Mouse (Mus musculus): ENCODE measurements at regions not wholly inside any gene's neighbourhood (a gene's known extent, or its start where the extent isn't known, plus 50 kb on each side); places are given as distances from the start of the nearest gene placed in this dataset.

GRCm38 (mm10) chr13:71068757-71069201, 227.2 kb upstream of the Adamts16 start:
- TF ChIP-seq NELFE (IDR thresholded peaks at IDR 0.05; ENCODE audit: low read depth, low read length) (no peak), MYC (IDR thresholded peaks at IDR 0.05; ENCODE audit: low read depth, low read length) (no peak), HCFC1 (IDR thresholded peaks at IDR 0.05; ENCODE audit: low read depth, low read length) (no peak), TBP (IDR thresholded peaks at IDR 0.05; ENCODE audit: low read depth, low read length) (no peak), POLR2A (IDR thresholded peaks at IDR 0.05; ENCODE audit: control insufficient read depth in 1 of 2, insufficient read depth in 1 of 2, low read depth in 1 of 2, low read length in 2 of 2, poor library complexity in 1 of 2) (no peak), CTCF (IDR thresholded peaks at IDR 0.05 in 2 of 3, conservative IDR thresholded peaks at IDR 0.05 in 1 of 3; ENCODE audit: control insufficient read depth in 1 of 3, insufficient read depth in 1 of 3, low read depth in 2 of 3, low read length in 3 of 3, poor library complexity in 1 of 3, severe bottlenecking in 1 of 3) (no peak), MAX (IDR thresholded peaks at IDR 0.05; ENCODE audit: low read length) (no peak), BHLHE40 (IDR thresholded peaks at IDR 0.05; ENCODE audit: borderline replicate concordance, low read depth, low read length) (no peak), POLR2AphosphoS2 (IDR thresholded peaks at IDR 0.05; ENCODE audit: low read length) (no peak)
